Mouse (Mus musculus): ENCODE measurements around the gene Kif3a.

The Kif3a gene

DNA sequence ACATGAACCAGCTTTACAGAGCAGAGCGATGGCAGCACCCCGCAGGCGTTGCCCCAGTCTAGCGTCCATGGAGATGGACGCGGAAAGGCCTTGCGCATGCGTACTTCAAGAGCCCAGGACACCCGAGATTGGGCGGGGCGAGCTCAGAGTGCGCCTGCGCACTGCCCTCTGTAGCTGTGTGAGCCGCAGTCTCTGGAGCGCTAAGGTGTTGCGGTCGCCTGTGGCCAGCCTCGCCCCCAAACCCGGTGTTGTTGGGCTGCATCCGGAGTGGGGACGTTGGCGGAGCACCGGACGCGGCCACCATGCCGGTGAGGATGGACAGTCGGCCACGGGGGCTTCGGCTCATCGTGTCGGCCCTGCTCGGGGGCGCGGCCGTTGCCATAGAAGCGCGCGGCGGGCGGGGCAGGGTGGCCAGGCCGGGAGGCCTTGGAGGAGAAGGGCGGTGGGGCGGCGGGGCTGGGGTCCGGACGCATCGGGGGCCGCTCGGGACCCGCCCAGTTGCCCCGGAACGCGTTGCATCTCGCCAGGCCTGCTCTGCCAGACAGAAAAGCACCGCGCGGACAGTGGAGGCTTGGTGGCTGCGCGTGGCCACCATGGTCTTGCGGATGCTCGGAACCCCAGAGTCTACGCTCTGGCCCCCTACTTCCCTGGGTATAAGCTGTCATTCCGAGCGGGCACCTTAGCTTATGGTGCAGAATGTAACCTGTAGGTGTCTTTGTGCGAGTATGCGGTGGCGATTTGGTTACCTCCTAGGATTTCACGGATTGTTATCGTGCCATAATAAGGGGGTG is at the start of gene Kif3a:
Gene Kif3a (plus strand): TSS at position 156 of the 791 bp plus-strand sequence.
- DNase-seq (ENCODE audit: low read depth in 1 of 2, low spot score in 2 of 2), result peak; percentile 74 to 89

DNA sequence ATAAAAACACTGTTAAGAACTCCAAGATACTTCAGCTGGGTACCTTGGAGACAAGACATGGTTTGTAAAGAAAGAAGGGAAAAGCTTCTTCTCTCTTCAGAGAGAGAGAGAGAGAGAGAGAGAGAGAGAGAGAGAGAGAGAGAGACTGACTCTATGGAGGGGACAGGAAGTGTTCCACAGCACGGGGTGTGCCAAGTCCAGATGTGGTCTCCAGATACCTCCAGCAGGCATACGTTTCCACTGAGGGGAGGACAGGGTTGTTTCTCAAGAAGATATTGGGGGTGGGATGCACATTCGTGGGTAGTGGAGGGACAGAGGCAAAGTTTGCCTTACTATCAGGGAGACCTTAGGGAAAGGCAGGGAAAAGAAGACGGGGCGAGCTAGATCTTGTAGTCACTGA is 48.4 kb upstream of the Kif3a start:
- no peak for DNase-seq (ENCODE audit: low read depth in 1 of 2, low spot score in 2 of 2)

DNA sequence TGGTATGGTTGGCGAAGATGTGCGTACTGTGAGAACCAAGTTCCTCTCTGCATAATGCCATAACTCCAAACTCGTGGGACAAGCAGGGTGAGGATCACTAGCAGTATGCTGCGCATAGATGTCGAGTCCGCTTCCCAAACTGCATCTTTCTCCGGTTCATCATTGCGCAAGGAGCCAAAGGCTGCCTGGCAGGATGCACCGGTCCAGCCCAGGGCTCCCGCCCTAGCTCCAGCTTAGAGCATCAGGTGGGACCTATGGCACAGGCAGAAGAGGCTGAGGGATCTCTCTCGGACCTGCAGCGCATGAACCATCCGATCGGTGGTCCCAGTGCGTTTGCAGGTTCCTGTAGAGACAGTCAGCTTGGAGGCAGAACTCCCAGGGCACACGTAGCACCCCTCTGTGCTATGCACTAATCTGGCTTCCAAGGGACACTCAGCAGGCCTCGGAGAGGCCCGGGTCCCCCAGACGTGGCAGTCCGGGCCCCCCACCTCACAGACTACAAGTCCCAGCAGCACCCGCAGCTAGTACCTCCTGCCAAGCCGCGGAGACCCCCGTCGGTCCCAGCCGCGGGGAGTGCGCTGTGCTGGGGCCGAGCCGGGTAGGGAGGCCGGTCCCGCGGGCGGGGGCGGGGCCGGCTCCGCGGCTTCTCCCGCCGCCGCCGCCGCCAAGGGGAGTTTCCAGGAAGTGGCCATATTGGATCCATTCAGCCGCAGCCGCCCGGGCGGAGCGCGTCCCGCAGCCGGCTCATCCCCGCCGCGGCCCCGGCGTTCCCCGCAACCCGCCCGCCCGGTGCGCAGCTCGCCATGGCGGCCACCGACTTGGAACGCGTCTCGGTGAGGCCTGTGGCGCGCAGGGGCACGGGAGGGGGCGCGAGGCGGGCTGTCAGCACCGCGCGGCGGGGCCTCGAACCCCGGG is 47.7 kb upstream of the Kif3a start, which contains the start of gene Sept8:
Gene Sept8 (plus strand): TSS at position 51 of the 915 bp plus-strand sequence.
- peak in 1 of 2 experiments; percentile 5 for DNase-seq (ENCODE audit: low read depth in 1 of 2, low spot score in 2 of 2)

DNA sequence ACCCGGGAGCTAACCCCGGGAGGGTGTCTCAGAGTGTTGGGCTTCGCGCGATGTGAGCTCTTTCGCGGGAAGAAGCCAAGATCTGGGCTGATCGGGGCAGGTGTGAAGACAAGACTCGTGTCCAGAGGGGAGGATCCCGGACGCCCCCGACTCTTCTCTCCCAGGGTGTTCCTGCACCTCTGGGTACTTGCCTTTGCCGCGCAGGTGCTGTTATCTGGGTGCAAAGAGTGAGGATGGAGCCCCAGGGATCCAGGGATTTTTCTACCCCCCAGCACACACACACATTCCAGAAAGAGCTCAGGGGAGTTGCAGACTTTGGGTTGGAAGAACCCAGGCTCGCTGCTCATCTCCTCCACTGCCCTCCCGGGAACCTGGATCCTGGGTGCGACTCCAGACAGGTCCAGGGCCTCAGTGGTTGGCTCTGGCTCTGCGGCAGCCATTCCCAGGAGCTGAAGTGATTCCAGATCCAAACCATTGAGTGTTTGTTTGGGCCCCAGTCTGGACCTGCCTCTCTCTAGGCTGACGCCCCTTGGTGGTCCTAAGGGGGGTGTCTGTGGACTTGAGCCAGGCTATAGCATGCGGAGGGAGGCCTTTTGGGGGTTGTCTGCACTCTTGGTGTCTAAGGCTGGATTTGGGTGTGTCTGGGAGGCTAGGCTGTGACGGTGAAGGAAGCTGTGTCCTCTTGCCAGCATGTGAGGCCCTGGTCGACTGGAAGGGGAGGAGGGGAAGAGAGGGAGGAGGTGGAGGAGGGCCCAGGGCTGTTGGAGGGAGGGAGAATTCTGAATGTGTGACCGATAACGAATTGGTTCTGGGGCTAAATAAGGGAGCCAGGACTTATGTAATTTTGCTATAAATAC is 46.8 kb upstream of the Kif3a start:
- no peak for DNase-seq (ENCODE audit: low read depth in 1 of 2, low spot score in 2 of 2)

DNA sequence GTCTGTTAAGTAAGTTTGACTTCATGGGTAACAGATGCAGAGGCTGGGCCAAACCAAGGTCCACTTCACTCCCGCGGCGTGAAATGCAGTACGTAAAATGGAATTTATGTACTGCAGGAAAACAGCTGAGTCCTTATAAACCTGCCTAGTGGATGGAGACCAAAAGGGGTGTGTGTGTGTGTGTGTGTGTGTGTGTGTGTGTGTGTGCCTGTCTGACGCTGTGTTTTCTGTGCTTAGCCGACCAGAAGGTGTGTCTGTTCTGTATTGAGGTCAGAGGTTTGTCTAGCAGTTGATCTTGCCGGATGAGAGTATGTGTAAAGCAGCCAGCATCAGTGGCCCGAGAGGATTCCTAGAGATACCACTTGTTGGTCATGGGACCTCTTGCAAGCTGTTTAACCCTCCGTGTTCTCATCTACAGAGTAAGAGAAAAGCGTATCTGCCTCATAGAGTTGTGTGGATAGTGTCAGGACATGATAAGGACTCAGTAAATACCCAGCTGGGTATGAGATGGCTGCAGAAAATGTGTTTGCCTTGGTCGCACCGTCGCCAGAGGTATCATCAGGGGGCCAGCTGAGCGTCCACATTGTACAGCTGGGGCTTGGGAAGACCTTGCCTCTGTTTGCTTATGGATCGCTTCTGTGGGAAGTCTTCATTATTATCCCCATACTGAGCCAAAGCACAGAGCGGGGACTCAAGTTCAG is 45.9 kb upstream of the Kif3a start:
- DNase-seq (ENCODE audit: low read depth in 1 of 2, low spot score in 2 of 2), result no peak

DNA sequence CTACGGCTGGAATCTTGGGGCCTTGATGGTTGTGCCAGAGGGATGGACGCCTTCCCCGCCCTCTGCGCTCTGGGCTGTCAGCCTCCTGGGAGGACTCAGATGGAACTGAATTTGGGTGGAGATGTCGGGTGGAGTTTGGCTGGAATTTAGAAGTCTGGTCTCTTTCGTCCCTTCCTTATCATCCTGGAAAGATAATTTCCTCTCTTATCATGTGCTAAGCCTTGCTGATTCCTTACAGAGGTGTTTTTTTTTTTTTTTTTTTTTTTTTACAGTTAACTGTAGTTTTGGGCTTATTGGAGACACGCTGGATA is 45.4 kb upstream of the Kif3a start:
- no peak for DNase-seq (ENCODE audit: low read depth in 1 of 2, low spot score in 2 of 2)

DNA sequence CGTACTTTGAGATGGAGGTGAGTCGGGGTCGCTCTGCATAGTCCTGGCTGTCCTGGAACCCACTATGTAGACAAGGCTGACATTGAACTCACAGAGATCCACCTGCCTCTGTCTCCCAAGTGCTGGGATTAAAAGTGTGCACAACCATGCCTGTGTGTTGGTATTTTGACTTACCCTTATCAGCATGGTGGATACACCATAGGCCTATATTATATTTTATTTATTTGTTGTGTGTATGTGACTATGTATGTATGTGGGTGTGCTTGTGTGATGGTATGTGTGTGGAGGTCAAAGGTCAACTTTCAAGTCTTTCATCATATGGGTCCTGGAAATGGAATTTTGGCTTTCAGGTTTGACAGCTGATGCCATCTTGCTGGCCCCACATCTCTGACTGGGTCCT is 44.8 kb upstream of the Kif3a start:
- no peak for DNase-seq (ENCODE audit: low read depth in 1 of 2, low spot score in 2 of 2)

DNA sequence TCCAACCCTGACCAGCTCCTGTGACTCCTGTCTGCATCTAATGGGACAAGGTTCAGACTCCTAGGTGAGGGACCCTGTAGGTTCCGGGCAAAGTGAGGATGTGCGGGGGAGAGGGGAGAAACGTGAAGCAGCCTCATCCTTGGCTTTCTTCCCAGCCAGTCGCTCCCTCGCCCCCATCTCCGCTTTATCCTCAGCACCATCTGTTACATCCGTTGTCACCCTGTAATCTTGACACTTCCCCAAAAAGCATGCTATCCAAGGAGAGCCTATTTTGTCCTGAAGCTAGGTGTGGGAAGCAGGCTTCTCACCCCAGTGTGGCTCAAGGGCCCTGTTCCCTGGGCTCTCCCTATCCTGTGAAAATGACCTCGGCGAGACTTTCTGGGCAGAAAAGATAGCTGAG is 44.2 kb upstream of the Kif3a start:
- DNase-seq (ENCODE audit: low read depth in 1 of 2, low spot score in 2 of 2), result no peak

DNA sequence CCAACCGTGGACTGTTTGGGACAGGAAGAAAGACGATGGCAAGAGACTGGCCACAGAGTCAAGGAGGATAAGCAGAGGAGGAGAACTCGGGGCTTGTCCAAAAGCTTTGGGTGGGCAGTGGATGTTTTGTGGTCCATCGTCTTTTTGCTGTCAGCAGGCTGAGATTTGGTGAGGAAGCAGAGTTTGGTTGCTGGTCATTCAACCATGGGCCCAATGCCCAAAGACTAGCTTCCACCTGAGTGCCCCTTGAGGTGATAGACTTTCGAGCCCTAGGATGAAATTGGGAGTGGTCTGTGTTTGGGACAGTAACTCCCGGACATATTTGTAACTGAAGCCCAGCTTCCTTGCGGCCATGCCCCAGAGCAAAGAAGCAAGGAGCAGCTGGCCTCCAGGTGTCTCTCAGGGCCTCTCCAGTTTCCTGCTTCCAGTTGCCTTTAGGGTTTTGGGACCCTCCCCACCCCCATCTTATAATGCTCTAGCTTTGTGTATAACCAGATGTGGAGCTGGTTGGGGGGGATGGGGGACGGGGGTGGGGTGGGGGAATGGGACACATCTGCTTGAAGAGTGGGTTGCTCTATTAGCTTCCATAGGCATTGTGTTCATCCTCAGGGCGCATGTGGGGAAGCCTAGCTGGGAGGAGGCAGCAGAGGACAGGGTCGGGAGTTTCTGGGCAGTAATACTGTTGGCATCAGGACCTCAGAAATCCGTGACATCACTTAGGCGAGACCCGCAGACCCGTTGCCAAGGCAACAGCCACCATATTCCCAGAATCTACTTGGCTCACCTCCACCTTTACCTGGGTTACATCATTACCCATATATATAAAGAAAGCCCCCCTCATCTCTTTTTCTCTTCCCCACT is 43.4 kb upstream of the Kif3a start:
- DNase-seq (ENCODE audit: low read depth in 1 of 2, low spot score in 2 of 2), result no peak

DNA sequence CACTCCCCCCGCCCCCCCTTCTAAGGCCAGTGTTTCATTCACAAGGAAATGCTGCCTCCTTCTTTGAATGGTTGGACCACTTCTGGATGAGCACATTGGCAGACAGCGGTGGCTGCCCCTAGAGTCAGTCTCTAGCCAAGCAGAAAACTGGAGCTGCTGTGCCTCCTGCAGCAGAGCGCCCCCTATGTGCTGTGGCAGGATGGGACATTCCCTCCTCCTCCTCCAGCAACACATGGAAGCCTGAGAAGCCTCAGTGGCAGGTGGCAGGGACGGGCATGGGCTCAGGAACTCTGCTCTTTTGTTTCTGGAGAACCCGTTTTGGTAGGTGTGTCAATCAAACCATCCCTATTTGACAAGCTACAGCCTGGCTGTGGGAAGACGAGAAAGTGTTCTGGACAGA is 42.3 kb upstream of the Kif3a start:
- no peak for DNase-seq (ENCODE audit: low read depth in 1 of 2, low spot score in 2 of 2)

DNA sequence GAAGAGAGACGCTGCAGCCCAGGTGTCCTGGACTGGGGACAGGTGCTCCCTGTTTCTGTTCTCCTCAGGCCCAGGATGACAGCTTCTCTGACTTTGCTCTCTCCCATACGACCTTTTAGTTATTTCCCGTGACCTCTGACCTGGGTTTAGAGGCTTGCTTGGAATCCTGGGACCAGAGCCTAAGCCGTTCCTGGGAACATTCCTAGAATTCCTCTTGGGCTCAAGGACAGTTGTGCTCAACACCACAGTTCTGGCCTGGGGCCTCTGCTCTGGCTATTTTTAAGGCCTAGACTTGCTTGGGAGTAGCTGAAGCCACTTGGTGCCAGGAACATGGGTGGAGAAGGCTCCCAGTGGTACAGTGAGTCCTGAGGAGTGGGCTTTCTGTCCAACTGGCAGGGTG is 41.7 kb upstream of the Kif3a start:
- no peak for DNase-seq (ENCODE audit: low read depth in 1 of 2, low spot score in 2 of 2)

DNA sequence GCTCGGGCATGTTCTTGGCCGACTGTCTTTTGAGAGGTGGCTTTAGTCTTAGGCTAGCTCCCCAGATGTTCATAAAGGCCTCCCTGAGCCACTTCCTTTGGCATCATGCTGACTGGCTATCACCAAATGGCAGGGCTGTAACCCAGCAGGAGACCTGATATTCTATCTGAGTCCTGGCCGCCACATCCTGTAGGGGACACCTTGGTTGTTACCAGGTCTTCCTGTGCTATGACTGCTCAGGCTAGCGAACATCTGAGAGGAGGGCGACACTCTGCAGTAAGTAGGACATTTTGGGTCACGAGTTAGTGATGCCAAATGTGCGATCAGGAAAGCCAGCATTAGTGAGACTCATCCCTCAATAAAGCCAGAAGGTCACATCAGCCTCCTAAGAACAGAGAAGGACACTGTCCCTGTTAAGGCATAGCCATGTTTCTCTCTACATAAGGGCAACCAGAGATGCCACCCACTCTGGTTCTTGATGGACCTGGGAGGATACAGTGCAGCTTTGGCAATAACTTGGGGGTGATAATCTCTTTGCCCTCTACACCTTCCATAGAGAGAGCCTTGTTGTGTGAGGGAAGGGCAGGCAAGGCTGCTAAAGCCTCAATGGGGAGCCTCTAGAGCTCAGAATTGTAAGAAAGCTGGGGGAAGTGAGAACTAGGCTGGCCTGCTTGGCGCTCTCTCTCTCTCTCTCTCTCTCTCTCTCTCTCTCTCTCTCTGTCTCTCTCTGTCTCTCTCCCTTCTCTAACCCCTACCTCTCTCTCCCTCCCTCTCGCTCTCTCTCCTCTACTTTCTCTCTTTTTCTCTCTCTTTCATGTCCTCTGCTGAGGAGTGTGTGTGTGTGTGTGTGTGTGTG is 38.6 kb upstream of the Kif3a start:
- no peak for DNase-seq (ENCODE audit: low read depth in 1 of 2, low spot score in 2 of 2)

DNA sequence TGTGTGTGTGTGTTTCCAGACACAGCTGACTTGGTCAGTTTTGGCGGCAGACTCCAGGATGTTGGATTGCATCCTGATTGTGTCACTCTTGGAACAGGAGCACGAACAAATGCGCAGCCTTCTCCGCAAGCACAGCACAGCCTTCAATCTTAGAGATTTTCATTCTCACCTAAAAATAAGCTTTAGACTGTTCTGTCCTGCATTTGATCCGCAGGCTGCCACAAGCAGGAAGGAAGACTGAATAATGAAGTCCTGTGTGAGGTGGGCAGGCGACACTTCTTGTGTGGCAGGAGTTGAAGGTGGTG is 38.0 kb upstream of the Kif3a start:
- DNase-seq (ENCODE audit: low read depth in 1 of 2, low spot score in 2 of 2), result no peak

DNA sequence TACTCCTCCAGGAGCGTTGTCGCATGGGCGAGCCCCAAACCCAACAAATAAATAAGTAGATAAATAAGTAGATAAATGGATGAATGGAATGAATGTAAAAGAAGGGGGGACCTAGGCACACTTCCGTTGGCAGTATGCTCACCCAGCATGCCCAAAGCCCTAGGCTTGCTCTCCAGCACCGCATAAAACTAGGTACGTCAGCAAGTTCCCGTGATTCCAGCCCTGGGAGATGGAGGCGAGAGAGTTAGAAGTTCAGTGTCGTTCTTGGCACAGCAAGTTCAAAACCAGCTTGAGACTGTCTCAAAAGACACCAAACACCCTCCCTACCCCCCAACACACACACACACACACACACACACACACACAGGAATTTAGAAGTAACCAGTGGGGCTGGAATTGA is 37.2 kb upstream of the Kif3a start:
- DNase-seq (ENCODE audit: low read depth in 1 of 2, low spot score in 2 of 2), result no peak

DNA sequence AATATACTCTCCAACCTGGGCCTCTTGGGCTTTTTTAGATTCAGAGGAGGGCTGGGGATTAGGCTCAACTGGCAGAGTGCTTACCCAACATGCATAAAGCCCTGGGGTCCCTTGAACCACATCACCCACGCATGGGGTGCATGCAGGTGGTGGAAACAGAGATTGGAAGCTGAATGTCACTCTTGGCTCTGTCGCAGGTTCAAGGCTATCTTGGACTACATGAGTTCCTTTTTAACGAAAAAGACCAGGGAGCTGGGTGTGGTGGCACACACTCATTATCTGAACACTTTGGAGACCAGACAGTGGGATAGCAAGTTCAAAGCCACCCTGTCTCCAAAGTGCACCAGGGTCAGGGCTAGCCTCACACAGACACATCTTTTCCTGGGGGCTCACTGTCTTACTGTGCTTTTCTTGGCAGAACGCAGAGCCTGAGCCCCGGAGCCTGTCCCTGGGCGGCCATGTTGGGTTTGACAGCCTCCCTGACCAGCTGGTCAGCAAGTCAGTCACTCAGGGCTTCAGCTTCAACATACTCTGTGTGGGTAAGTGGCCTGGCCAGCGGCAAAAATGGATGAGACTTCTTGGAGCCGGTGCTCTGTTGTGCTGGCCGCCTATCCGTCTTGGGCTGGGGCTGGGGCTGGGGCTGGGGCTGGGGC is 35.5 kb upstream of the Kif3a start:
- no peak for DNase-seq (ENCODE audit: low read depth in 1 of 2, low spot score in 2 of 2)

DNA sequence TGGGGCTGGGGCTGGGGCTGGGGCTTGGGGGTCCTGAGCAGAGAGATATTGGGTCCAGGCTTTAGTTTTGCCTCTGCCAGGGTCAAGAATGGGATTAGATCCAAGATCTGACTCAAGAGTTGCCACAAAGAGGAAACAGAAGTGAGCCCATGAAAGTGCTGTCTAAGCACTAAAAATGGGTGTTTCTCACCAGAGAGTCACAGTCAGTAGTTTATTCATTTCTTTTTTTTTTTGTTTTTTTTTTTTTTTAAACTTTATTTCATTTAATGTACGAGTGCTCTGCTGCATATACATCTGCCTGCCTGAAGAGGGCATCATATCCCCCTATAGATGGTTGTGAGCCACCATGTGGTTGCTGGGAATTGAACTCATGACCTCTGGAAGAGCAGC is 35.0 kb upstream of the Kif3a start:
- no peak for DNase-seq (ENCODE audit: low read depth in 1 of 2, low spot score in 2 of 2)

DNA sequence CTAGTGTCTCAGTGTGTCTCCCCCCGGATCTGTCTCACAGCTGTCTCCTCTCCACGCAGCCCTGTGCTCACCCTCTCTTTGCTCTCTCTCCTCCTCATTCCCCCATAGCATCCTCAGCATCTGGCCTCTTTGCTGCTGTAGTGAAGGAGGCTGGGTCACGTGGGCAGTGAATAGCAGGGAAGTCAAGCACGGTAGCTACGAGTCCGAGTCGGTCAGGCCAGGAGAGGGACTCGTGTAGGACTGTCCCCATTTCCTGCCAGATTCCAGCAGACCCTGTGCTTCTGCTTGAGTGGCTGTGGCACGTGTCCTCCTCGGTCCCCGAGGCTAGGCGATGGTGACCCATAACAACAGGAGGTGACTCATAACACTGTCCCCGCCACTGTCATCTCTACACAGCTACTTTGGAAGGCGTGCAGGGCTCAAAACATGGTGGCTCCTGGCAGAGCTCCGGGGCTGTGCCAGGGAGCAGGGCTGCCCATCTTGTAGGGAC is 28.1 kb upstream of the Kif3a start:
- DNase-seq (ENCODE audit: low read depth in 1 of 2, low spot score in 2 of 2), result no peak

DNA sequence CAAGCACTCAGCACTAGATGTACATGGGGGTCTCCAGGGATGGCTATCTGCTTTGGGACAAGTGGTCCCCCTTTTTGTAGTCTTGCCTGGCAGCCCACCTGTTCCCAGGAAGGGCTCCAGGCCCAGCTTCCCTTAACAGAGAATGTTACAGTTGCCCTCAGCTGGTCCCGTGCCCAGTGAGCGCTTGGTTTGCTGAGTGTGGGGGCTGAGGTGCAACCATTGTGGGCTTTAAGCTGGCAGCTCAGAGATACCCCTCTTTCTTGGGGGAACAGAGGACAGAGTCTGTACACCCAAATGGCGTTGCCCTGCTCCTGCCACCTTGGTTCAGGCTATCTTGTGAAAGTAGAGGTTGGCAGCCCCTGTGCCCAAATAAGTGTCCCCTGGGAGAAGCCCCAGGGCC is 26.8 kb upstream of the Kif3a start:
- DNase-seq (ENCODE audit: low read depth in 1 of 2, low spot score in 2 of 2), result no peak

DNA sequence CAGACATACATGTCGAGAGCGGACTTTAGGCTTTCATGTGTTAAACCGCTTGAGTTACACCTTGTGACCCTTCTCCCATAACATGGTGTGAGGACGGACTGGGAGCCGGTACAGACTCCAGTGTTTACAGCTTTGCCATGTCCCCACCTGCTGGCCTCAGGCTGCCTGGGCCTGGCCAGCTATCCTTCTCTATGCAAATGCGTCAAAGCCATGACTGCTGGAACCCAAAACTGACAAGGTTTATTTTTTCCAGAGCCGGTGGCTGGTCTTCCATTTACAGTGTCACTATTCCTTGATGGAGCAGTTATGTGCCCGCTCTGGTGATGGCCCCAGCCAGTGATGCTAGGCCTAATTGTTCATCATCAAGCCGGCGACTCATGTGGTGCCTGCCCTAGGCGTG is 26.0 kb upstream of the Kif3a start:
- DNase-seq (ENCODE audit: low read depth in 1 of 2, low spot score in 2 of 2), result no peak
